Mouse (Mus musculus) bone marrow, adult 2 months (tissue): Measurements from ENCODE around the gene Ercc8.

Experiments used
- CTCF ChIP-seq: fragments of 200-500 bp; IDR thresholded peaks from 2 replicates; pipeline ENCODE4 v1.5.1; 2011; ENCODE audit warnings: low read length, control low read depth; ENCODE audit not compliant: control insufficient read depth, insufficient read depth
- POLR2A ChIP-seq: fragments of 200-500 bp; IDR thresholded peaks from 2 replicates; pipeline ENCODE4 v1.6.1; 2011; ENCODE audit warnings: low read depth, mild to moderate bottlenecking, control low read depth, low read length, borderline replicate concordance; ENCODE audit not compliant: control insufficient read depth

- no peak for TF ChIP-seq CTCF
- TF ChIP-seq POLR2A: no peak
These were observed 47.6 kb upstream of the Ercc8 start for GRCm38 (mm10) chr13:108110929-108111328.
